ENCODE assay signal across 7 mouse cellular contexts in the genomic region with DNA sequence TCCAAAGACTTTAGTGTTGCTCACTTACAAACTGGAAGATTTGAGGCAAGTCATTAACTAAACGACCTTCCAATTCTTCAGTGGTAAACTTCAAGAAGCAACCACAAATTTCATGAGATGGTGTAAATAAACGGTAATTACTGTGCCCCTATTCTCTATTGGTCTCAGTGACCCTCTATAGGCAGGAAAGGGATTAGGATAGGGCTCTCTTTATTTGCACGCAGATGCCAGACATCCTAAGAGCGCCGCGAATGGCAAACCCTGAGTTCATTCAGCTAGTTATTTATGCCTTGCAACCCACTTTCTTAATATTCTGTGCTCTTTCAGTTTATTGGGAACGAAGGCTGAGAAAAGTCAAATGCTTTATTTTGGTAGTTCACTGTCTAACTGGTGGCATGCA. TPM values are rescaled to one million over a fixed set of nuclear protein-coding genes. Genes with fewer than 3 reads are reported as not detected.
DNase-seq lines count a peak whose midpoint lies in the region; ATAC-seq and TF ChIP-seq lines count a peak whose summit lies in the region.

No protein-coding gene starts in this region.

- H3K4me3 ChIP-seq in lung, postnatal 0 days (ENCODE audit: low read depth, low read length): peak overlapping the region; percentile 92
- peak overlapping the region; percentile 73 for H3K4me3 ChIP-seq in embryonic facial prominence, embryonic 12.5 days
- H3K4me3 ChIP-seq in limb, embryonic 12.5 days (replicated peaks): peak overlapping the region; percentile 76
- H3K4me3 ChIP-seq in stomach, embryonic 15.5 days (replicated peaks): peak overlapping the region; percentile 58

- no peaks in the 10 kb centered on the region for H3K9me3 ChIP-seq in lung, postnatal 0 days (ENCODE audit: low read length)
- no peaks in the 10 kb centered on the region for H3K9me3 ChIP-seq in embryonic facial prominence, embryonic 12.5 days
- H3K9me3 ChIP-seq in limb, embryonic 12.5 days: no peaks in the 10 kb centered on the region
- no peaks in the 10 kb centered on the region for H3K9me3 ChIP-seq in stomach, embryonic 15.5 days

- no peak for TF ChIP-seq EP300 in lung, postnatal 0 days (IDR thresholded peaks at IDR 0.05)

- no peak for TF ChIP-seq CTCF in lung, postnatal 0 days (IDR thresholded peaks at IDR 0.05)

- peak overlapping the region; percentile 69 for H3K4me2 ChIP-seq in lung, postnatal 0 days (replicated peaks; ENCODE audit: low read depth, low read length)
- peak overlapping the region; percentile 59 for H3K4me2 ChIP-seq in embryonic facial prominence, embryonic 12.5 days (replicated peaks)
- H3K4me2 ChIP-seq in limb, embryonic 12.5 days: peak overlapping the region; percentile 65
- peak overlapping the region; percentile 53 for H3K4me2 ChIP-seq in stomach, embryonic 15.5 days

- DNase-seq in lung, postnatal 0 days (ENCODE audit: low spot score): no peak
- DNase-seq in lung, postnatal 14 days: no peak
- DNase-seq in cerebellum, adult 8-10 months: no peak
- no peak for DNase-seq in layer of hippocampus, postnatal 14 days (ENCODE audit: low spot score in 2 of 2)

- H3K4me1 ChIP-seq in lung, postnatal 0 days (ENCODE audit: insufficient read depth, low read depth, low read length): no peaks in the 10 kb centered on the region
- peaks cover 7% of the 10 kb centered on the region; the same call in 1 of the 2 replicates for H3K4me1 ChIP-seq in embryonic facial prominence, embryonic 12.5 days
- H3K4me1 ChIP-seq in limb, embryonic 12.5 days (replicated peaks): peaks cover 9% of the 10 kb centered on the region
- H3K4me1 ChIP-seq in stomach, embryonic 15.5 days: peaks cover 4% of the 10 kb centered on the region; the same call in 1 of the 2 replicates

- WGBS in lung, postnatal 0 days: 2% methylated on average over 7 of the region's 7 CpGs
- 2% methylated on average over 7 of the region's 7 CpGs for WGBS in embryonic facial prominence, embryonic 12.5 days
- under 1% methylated on average over 7 of the region's 7 CpGs for WGBS in limb, embryonic 12.5 days
- WGBS in stomach, embryonic 15.5 days: 2% methylated on average over 7 of the region's 7 CpGs

- no peaks in the 10 kb centered on the region for H3K27me3 ChIP-seq in lung, postnatal 0 days (replicated peaks; ENCODE audit: insufficient read depth, low read length)
- H3K27me3 ChIP-seq in embryonic facial prominence, embryonic 12.5 days: no peaks in the 10 kb centered on the region
- no peaks in the 10 kb centered on the region for H3K27me3 ChIP-seq in limb, embryonic 12.5 days
- H3K27me3 ChIP-seq in stomach, embryonic 15.5 days (replicated peaks): no peaks in the 10 kb centered on the region

- H3K27ac ChIP-seq in lung, postnatal 0 days (ENCODE audit: low read length): peak overlapping the region; percentile 69
- H3K27ac ChIP-seq in embryonic facial prominence, embryonic 12.5 days: peak overlapping the region; percentile 85; the same call in 1 of the 2 replicates
- peak overlapping the region; percentile 87 for H3K27ac ChIP-seq in limb, embryonic 12.5 days
- H3K27ac ChIP-seq in stomach, embryonic 15.5 days: peak overlapping the region; percentile 72

- ATAC-seq in lung, postnatal 0 days: no peak
- ATAC-seq in embryonic facial prominence, embryonic 12.5 days (ENCODE audit: insufficient number of reproducible peaks, insufficient read depth, low FRiP score, low TSS enrichment): no peak
- ATAC-seq in limb, embryonic 12.5 days (ENCODE audit: insufficient number of reproducible peaks, insufficient read depth, low FRiP score, low TSS enrichment, low read depth): no peak
- ATAC-seq in stomach, embryonic 15.5 days (ENCODE audit: insufficient read depth, low FRiP score, low read depth): no peak

- H3K36me3 ChIP-seq in lung, postnatal 0 days (ENCODE audit: insufficient read depth, low read length): no peaks in the 10 kb centered on the region
- peaks cover 12% of the 10 kb centered on the region for H3K36me3 ChIP-seq in embryonic facial prominence, embryonic 12.5 days
- H3K36me3 ChIP-seq in limb, embryonic 12.5 days: peaks cover 19% of the 10 kb centered on the region
- H3K36me3 ChIP-seq in stomach, embryonic 15.5 days: peaks cover 11% of the 10 kb centered on the region; the same call in 1 of the 2 replicates

- peak overlapping the region; percentile 65 for H3K9ac ChIP-seq in lung, postnatal 0 days (replicated peaks; ENCODE audit: low read depth)
- peak overlapping the region; percentile 78 for H3K9ac ChIP-seq in embryonic facial prominence, embryonic 12.5 days
- H3K9ac ChIP-seq in limb, embryonic 12.5 days (replicated peaks): peak overlapping the region; percentile 86
- peak overlapping the region; percentile 29 for H3K9ac ChIP-seq in stomach, embryonic 15.5 days

RNA-seq across cellular contexts. Expression of a gene that starts 0.7 kb away (rescaled TPM):
- polyA plus RNA-seq in lung, postnatal 0 days (2015; fragmentation: Nextera tagmentation; extraction: Ambion mirVana): 159 and 163 TPM in 2 replicates
- polyA plus RNA-seq in embryonic facial prominence, embryonic 12.5 days (2016; fragmentation: Nextera tagmentation; extraction: Ambion mirVana): 310 and 311 TPM in 2 replicates
- polyA plus RNA-seq in limb, embryonic 12.5 days (2016; fragmentation: Nextera tagmentation; extraction: Ambion mirVana): 324 and 333 TPM in 2 replicates
- polyA plus RNA-seq in stomach, embryonic 15.5 days (2015; fragmentation: Nextera tagmentation; extraction: Ambion mirVana): 340 and 350 TPM in 2 replicates
- 10 to 100 TPM; 69.6 to 90.2 TPM for total RNA-seq in layer of hippocampus, postnatal 14 days (2021)

RNA-seq across cellular contexts. Expression of a gene that starts 13.9 kb away (rescaled TPM):
- 179 and 189 TPM in 2 replicates for polyA plus RNA-seq in lung, postnatal 0 days (2015; fragmentation: Nextera tagmentation; extraction: Ambion mirVana)
- polyA plus RNA-seq in embryonic facial prominence, embryonic 12.5 days (2016; fragmentation: Nextera tagmentation; extraction: Ambion mirVana): 331 and 336 TPM in 2 replicates
- 326 and 351 TPM in 2 replicates for polyA plus RNA-seq in limb, embryonic 12.5 days (2016; fragmentation: Nextera tagmentation; extraction: Ambion mirVana)
- 284 and 313 TPM in 2 replicates for polyA plus RNA-seq in stomach, embryonic 15.5 days (2015; fragmentation: Nextera tagmentation; extraction: Ambion mirVana)
- 100 to 1,000 TPM; 203 to 205 TPM for total RNA-seq in layer of hippocampus, postnatal 14 days (2021)

Comparison
In these comparisons a context has a peak if more than half of its experiments do, and no peak if none do; other contexts are left out.
1. H3K9ac ChIP-seq: peak in every context shown above with its lines; median percentile 86 in limb, embryonic 12.5 days; 78 in embryonic facial prominence, embryonic 12.5 days; 65 in lung, postnatal 0 days; 29 in stomach, embryonic 15.5 days.